Mouse (Mus musculus) subcutaneous adipose tissue, adult 2 months (tissue): ENCODE measurements around the gene Prlh. TPM values are rescaled to one million over a fixed set of nuclear protein-coding genes. Genes with fewer than 3 reads are reported as not detected.

Experiments
- polyA plus RNA-seq: library from polyadenylated mRNA; depleted of rRNA; stranded (reverse); fragments of >200 nt; gene quantifications from 2 replicates; pipeline ENCODE4 v1.2.3, GENCODE M21; 2012; ENCODE audit warnings: low replicate concordance; rRNA removed

Prlh gene
- not detected in 2 replicates for polyA plus RNA-seq

DNA sequence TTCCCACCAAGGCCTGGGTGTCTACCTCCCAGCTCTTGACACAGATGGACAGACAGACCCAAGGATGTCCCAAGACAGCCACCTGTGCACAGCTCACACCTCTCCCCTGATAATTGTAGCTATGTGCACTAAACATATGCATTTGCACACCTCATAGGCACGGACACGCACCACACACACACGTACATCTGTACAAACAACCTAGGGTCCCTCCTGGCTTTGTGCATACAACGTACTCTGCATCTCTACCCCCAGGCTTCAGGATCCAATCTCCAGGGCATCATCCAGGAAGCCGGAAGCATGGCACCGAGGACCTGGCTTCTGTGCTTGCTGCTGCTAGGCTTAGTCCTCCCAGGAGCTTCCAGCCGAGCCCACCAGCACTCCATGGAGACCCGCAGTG is at the start of gene Prlh:
Prlh (plus strand) TSS at position 301 of the 400 bp plus-strand sequence.

GRCm38 (mm10) chr1:90914948-90915569 is 37.8 kb upstream of the Prlh start, which contains the start of gene Mlph:
Mlph (plus strand) TSS chr1:90915085.

DNA sequence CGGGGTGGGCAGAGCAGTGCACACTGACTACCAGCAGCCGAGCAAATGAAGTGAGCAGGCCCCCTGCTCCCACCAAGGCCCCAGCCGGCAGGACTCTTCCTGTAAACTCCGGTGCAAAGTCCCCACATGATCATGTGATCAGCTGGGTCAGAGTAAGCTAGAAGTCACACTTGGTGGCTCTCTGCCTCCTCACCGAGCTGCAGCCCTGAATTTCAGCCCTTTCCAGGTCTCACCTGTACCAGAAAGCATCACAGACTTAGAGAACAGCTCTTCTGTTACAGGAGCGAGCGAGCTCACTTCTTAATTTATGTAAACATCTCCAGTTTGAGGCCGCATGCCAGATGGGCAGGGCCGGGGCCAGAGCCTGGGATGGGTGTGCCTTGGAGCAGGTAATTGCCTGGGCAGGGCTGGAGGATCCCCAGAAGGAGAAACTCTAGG is 16.5 kb downstream of the Prlh start, which contains the start of gene Rab17:
Rab17 (minus strand) TSS at position 315 of the 438 bp plus-strand sequence.

GRCm38 (mm10) chr1:90998268-90998890 is 45.5 kb downstream of the Prlh start, which contains the start of gene Lrrfip1:
Lrrfip1 (plus strand) TSS chr1:90998737.

Other genes starting within 250 kb of the Prlh start
- gene Col6a3, start 109.1 kb upstream of the Prlh start, polyA plus RNA-seq: 97.4 and 339 TPM in 2 replicates
- 1.0 and 4.4 TPM in 2 replicates for gene Mlph, start 38.0 kb upstream of the Prlh start, polyA plus RNA-seq
- gene Rab17, start 16.6 kb downstream of the Prlh start, polyA plus RNA-seq: 1.1 TPM in 1 of 2 replicates, not detected in the other
- gene Lrrfip1, start 45.6 kb downstream of the Prlh start, polyA plus RNA-seq: 14.8 and 21.7 TPM in 2 replicates
- gene Rbm44, start 192.0 kb downstream of the Prlh start, polyA plus RNA-seq: 0.05 and 0.07 TPM in 2 replicates
- gene Ramp1, start 226.7 kb downstream of the Prlh start, polyA plus RNA-seq: 3.5 and 30.7 TPM in 2 replicates